Mouse (Mus musculus) lung, postnatal 0 days (tissue): ENCODE measurements around the gene En2. TPM values are rescaled to one million over a fixed set of nuclear protein-coding genes. Genes with fewer than 3 reads are reported as not detected.

Source experiments
- ATAC-seq: fragments of 200-750 bp; cut with Nextera tagmentation; 2 replicates; pipeline ENCODE4 v1.8.0; 2017; ENCODE audit warnings: moderate library complexity
- DNase-seq: peaks from one replicate; pipeline ENCODE4 v3.0.0-alpha.2; 2016; ENCODE audit warnings: low spot score
- H3K27ac ChIP-seq: fragments of 300-500 bp; sonication (generic); 2 replicates; pipeline ENCODE4 v1.5.1; 2014; ENCODE audit warnings: antibody characterized with exemption, mild to moderate bottlenecking, low read length, mixed read lengths
- H3K27me3 ChIP-seq: fragments of 300-500 bp; sonication (generic); replicated peaks from 2 replicates; pipeline ENCODE4 v1.6.1; 2014; ENCODE audit warnings: low read length, mixed read lengths; ENCODE audit not compliant: insufficient read depth
- H3K36me3 ChIP-seq: fragments of 300-500 bp; sonication (generic); 2 replicates; pipeline ENCODE4 v1.6.1; 2014; ENCODE audit warnings: low read length, mixed read lengths; ENCODE audit not compliant: insufficient read depth
- H3K4me1 ChIP-seq: fragments of 300-500 bp; sonication (generic); 2 replicates; pipeline ENCODE4 v1.6.1; 2014; ENCODE audit warnings: antibody characterized with exemption, low read depth, low read length, mixed read lengths; ENCODE audit not compliant: insufficient read depth
- H3K4me2 ChIP-seq: fragments of 300-500 bp; sonication (generic); replicated peaks from 2 replicates; pipeline ENCODE4 v1.6.1; 2014; ENCODE audit warnings: low read depth, mild to moderate bottlenecking, low read length, moderate library complexity, mixed read lengths
- H3K4me3 ChIP-seq: fragments of 300-500 bp; sonication (generic); 2 replicates; pipeline ENCODE4 v1.5.1; 2014; ENCODE audit warnings: low read depth, low read length
- H3K9ac ChIP-seq: fragments of 300-500 bp; sonication (generic); replicated peaks from 2 replicates; pipeline ENCODE4 v1.6.1; 2014; ENCODE audit warnings: low read depth, mild to moderate bottlenecking
- H3K9me3 ChIP-seq: fragments of 300-500 bp; sonication (generic); 2 replicates; pipeline ENCODE4 v1.6.1; 2016; ENCODE audit warnings: low read length, mixed read lengths
- CTCF ChIP-seq: IDR thresholded peaks from 2 replicates; pipeline ENCODE4 v1.5.1; 2016; ENCODE audit warnings: antibody characterized with exemption, mild to moderate bottlenecking
- EP300 ChIP-seq: IDR thresholded peaks from 2 replicates; pipeline ENCODE4 v1.6.1; 2016; ENCODE audit warnings: antibody characterized with exemption, mild to moderate bottlenecking, control low read depth
- WGBS: fragments of 180-500 bp; shearing (Covaris S2); extraction: QIAGEN DNeasy Blood & Tissue Kit; methylation state at CpG from one replicate; pipeline ENCODE4 v1.1.7; 2014; 5-methylcytosine and 5-hydroxymethylcytosine counted together
- polyA plus RNA-seq: library from polyadenylated mRNA; unstranded; fragments of >200 nt; fragmentation: Nextera tagmentation; extraction: Ambion mirVana; gene quantifications from 2 replicates; pipeline ENCODE4 v1.2.1, GENCODE M21; 2015

Gene En2
- polyA plus RNA-seq, 1 experiment from 2014 or later: not detected

- under 1% methylated on average over 31 of the region's 31 CpGs for WGBS
- Histone ChIP-seq H3K9me3 (no peaks in the 10 kb centered on the region), H3K4me1 (no peaks in the 10 kb centered on the region), H3K36me3 (no peaks in the 10 kb centered on the region), H3K27me3 (peaks cover 66% of the 10 kb centered on the region), H3K9ac (no peak overlapping the region), H3K27ac (no peak overlapping the region), H3K4me2 (no peak overlapping the region), H3K4me3 (no peak overlapping the region)
- no peak for DNase-seq
- TF ChIP-seq EP300 (no peak), CTCF (no peak)
- ATAC-seq: no peak
Observed at GRCm38 (mm10) chr5:28158308-28159071, 7.0 kb upstream of the En2 start.

DNA sequence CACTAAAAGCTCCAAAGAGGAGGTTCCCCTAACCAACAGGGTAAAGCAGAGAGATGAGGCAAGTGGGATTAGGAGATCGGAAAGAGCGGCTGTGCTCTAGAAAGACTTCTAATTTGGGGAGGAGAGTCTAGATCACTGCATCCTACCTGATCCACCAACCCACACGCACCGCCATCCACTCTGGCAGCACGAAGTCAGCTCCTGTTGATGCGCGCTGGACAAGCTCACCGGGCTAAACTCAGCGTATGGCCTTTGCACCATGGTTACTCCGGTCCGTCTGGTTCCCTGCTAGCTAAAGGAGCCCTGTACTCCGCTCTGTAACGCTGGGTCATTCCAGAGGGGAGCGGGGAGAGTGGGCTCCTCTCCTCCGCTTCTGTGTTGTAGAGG is 6.4 kb upstream of the En2 start:
- no peak for ATAC-seq
- peaks cover 72% of the 10 kb centered on the region for H3K27me3 ChIP-seq

DNA sequence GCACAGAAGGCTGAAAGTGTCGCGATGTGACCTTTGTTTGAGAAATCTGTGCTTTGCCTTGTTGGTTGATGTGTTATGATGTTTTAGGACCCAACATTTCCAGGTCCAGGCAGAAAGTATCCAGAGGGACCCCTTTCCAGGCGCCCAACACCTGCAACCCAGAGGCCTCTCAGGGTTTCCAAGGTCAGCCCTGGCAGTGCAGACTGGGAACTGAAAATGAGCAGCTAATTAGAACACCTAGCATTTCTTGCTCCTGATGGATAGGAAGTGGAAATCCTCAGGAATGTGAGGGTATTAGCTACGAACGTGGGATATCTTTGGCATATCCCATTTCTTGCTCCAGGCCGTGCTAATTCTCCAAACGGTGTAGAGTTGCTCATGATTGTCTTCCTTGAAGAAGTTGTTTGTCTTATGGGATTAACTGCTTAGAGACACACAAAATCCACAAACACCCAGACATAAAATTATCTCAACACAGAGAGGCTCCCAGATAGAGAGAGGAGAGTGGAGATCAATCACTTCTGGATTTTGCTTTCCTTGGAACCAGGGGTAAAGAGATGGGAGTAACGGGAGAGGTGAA is 5.5 kb upstream of the En2 start:
- H3K4me3 ChIP-seq: no peak overlapping the region
- 2% methylated on average over 8 of the region's 8 CpGs for WGBS
- H3K9ac ChIP-seq: no peak overlapping the region
- ATAC-seq (no peak), DNase-seq (no peak)
- H3K27ac ChIP-seq: no peak overlapping the region
- TF ChIP-seq EP300 (no peak), CTCF (no peak)
- H3K9me3 ChIP-seq: no peaks in the 10 kb centered on the region
- no peak overlapping the region for H3K4me2 ChIP-seq
- H3K27me3 ChIP-seq: peaks cover 78% of the 10 kb centered on the region
- no peaks in the 10 kb centered on the region for H3K36me3 ChIP-seq
- H3K4me1 ChIP-seq: no peaks in the 10 kb centered on the region

More for the DNA sequence above, 6.4 kb upstream of the En2 start:
- TF ChIP-seq EP300 (no peak), CTCF (no peak)
- Histone ChIP-seq H3K9ac (no peak overlapping the region), H3K9me3 (no peaks in the 10 kb centered on the region), H3K27ac (no peak overlapping the region), H3K36me3 (no peaks in the 10 kb centered on the region), H3K4me2 (no peak overlapping the region), H3K4me3 (no peak overlapping the region), H3K4me1 (no peaks in the 10 kb centered on the region)
- DNase-seq: no peak
- 5% methylated on average over 15 of the region's 15 CpGs for WGBS

DNA sequence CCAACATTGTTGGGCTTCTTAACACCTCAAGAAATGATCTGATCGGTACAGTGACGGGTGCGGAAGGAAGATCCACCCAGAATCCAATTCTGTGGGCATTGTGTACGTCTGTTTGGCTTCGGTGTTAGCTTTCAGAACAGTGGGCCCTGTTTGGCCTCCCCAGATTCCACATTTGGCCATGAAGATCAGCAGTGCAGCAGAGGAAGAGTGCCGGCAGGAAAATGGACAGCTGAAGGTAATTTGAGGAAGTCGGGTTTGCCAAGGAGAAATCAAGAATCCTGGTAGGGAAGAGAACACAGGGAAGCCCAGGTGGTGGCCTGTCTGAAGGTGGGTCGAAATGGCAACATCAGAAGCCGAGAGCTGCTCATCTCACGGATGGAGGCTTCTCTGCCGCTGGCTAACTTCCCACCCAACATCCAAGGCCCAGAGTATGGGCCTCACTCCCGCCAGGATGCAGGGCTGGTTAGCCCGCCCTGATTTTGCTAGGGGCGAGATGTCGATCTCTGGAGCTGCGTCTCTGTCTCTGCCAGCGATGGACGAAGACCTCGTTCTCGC is 4.0 kb upstream of the En2 start:
- DNase-seq (no peak), ATAC-seq (no peak)
- no peak overlapping the region for H3K27ac ChIP-seq
- no peaks in the 10 kb centered on the region for H3K36me3 ChIP-seq
- no peak overlapping the region for H3K4me2 ChIP-seq
- H3K9ac ChIP-seq: no peak overlapping the region
- peak overlapping the region; percentile 5; the same call in 1 of the 2 replicates for H3K4me3 ChIP-seq
- no peaks in the 10 kb centered on the region for H3K9me3 ChIP-seq
- WGBS: 4% methylated on average over 20 of the region's 20 CpGs
- H3K4me1 ChIP-seq: peaks cover 7% of the 10 kb centered on the region; the same call in 1 of the 2 replicates
- H3K27me3 ChIP-seq: peaks cover 92% of the 10 kb centered on the region
- TF ChIP-seq EP300: no peak
- no peak for TF ChIP-seq CTCF

GRCm38 (mm10) chr5:28161938-28162402 is 3.5 kb upstream of the En2 start:
- Histone ChIP-seq H3K4me2 (no peak overlapping the region), H3K4me1 (peaks cover 9% of the 10 kb centered on the region; the same call in 1 of the 2 replicates), H3K9ac (no peak overlapping the region), H3K9me3 (no peaks in the 10 kb centered on the region), H3K27me3 (peaks cover 92% of the 10 kb centered on the region), H3K36me3 (no peaks in the 10 kb centered on the region), H3K4me3 (peak overlapping the region; percentile 5; the same call in 1 of the 2 replicates), H3K27ac (no peak overlapping the region)
- no peak for DNase-seq
- no peak for ATAC-seq
- TF ChIP-seq CTCF (no peak), EP300 (no peak)
- 1% methylated on average over 24 of the region's 24 CpGs for WGBS

DNA sequence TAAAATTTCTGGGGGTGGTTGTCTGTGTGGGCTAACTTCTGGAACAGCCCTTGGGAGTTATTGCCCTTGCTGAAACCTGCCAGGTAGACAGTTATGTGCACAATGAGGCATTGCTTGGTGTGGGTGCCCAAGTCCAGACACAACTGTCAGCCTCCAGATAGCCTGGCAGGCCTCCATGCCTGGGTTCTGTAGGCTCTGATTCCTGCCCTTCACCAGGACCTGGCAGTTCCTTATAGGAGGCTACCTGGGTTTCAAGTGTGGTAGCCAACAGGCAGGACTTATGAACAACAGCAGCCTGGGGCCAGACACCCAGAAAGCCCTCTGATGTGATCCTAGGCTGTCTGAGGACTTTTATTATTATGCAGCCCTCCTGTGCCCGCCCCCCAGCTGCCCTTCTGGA is 1.6 kb upstream of the En2 start:
- H3K36me3 ChIP-seq: no peaks in the 10 kb centered on the region
- H3K4me2 ChIP-seq: no peak overlapping the region
- no peak for TF ChIP-seq CTCF
- TF ChIP-seq EP300: no peak
- DNase-seq (no peak), ATAC-seq (no peak)
- no peak overlapping the region for H3K27ac ChIP-seq
- H3K9ac ChIP-seq: no peak overlapping the region
- 12% methylated on average over 1 of the region's 1 CpGs for WGBS
- peaks cover 92% of the 10 kb centered on the region for H3K27me3 ChIP-seq
- H3K9me3 ChIP-seq: no peaks in the 10 kb centered on the region
- no peak overlapping the region for H3K4me3 ChIP-seq
- peaks cover 16% of the 10 kb centered on the region for H3K4me1 ChIP-seq
